Mouse (Mus musculus): Measurements from ENCODE around the gene Tor1aip1. TPM values are rescaled to one million over a fixed set of nuclear protein-coding genes. Genes with fewer than 3 reads are reported as not detected.
"Not testable (repeated sequence)": the region's sequence is repeated elsewhere in the genome, so short reads cannot be mapped to it uniquely, and the experiment has no call there.

Gene Tor1aip1
- polyA plus RNA-seq, 1 experiment from 2014 or later = 21.0 TPM

DNA sequence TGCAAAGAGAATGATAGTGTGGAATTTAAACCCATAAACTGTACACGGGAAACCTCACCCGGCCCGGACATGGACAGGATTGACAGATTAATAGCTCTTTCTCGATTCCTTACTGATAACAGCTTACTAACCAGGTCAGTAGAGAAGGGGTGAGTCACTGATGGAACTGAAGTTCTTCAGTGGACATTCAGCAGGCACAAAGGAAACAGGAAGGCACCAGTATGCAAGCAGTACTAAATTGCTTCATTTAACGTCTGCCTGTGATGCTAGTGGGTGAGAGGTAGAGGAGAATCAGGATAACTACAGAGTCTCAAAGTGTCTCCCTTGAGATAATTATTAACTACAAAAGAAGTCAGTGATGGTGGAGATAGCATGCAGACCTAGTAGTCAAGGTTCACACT lies 7.9 kb upstream of the Tor1aip1 start:
- H3K27me3 ChIP-seq = no peaks in the 10 kb centered on the region
- H3K4me1 ChIP-seq (replicated peaks) = peaks cover 27% of the 10 kb centered on the region
- no peak overlapping the region for H3K4me2 ChIP-seq
- H3K36me3 ChIP-seq = peaks cover 11% of the 10 kb centered on the region; the same call in 1 of the 2 replicates
- H3K9me3 ChIP-seq = no peaks in the 10 kb centered on the region
- H3K4me3 ChIP-seq = no peak overlapping the region
- no peak for ATAC-seq (ENCODE audit: low FRiP score, low read depth)
- H3K27ac ChIP-seq (replicated peaks) = no peak overlapping the region
- no peak overlapping the region for H3K9ac ChIP-seq
- WGBS = 87% methylated on average over 5 of the region's 5 CpGs

- Histone ChIP-seq H3K9me3 (no peaks in the 10 kb centered on the region), H3K4me1 (replicated peaks) (peaks cover 27% of the 10 kb centered on the region), H3K4me3 (no peak overlapping the region), H3K9ac (no peak overlapping the region), H3K27ac (replicated peaks) (no peak overlapping the region), H3K36me3 (peaks cover 11% of the 10 kb centered on the region; the same call in 1 of the 2 replicates), H3K27me3 (no peaks in the 10 kb centered on the region), H3K4me2 (no peak overlapping the region)
- no peak for ATAC-seq (ENCODE audit: low FRiP score, low read depth)
- 17% methylated on average over 4 of the region's 4 CpGs for WGBS
Observed at GRCm38 (mm10) chr1:156043027-156043426, 6.7 kb upstream of the Tor1aip1 start.

DNA sequence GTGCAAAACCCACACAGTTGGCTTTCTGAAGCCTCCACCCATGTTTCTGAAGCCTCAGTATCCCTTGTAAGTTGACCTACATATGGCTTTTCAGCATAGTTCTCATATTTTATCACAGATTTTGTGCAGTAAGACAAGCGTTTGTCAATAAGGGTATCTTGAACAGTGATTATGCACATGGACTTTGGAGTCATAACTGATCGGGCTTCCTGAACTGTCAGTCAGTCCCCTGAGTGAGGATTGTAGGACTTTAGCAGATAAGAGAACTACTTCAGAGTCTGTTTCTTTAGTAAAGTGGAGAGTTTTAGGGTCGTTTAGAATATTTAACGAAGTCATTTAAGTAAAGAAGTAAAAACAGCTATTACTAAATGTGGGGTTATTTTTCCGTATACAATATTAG lies 6.2 kb upstream of the Tor1aip1 start:
- Histone ChIP-seq H3K9me3 (no peaks in the 10 kb centered on the region), H3K4me1 (replicated peaks) (peaks cover 27% of the 10 kb centered on the region), H3K9ac (0 out of 2 replicates have a peak overlapping the region, but pooled peaks have one; percentile 2), H3K27ac (replicated peaks) (no peak overlapping the region), H3K4me3 (no peak overlapping the region), H3K4me2 (peak overlapping the region; percentile 62), H3K36me3 (peaks cover 11% of the 10 kb centered on the region; the same call in 1 of the 2 replicates), H3K27me3 (no peaks in the 10 kb centered on the region)
- 90% methylated on average over 5 of the region's 5 CpGs for WGBS
- no peak for ATAC-seq (ENCODE audit: low FRiP score, low read depth)

GRCm38 (mm10) chr1:156041451-156042241 lies 5.4 kb upstream of the Tor1aip1 start:
- Histone ChIP-seq H3K4me1 (replicated peaks) (peaks cover 27% of the 10 kb centered on the region), H3K4me2 (peak overlapping the region; percentile 62), H3K4me3 (peak overlapping the region; percentile 64), H3K9me3 (no peaks in the 10 kb centered on the region), H3K27ac (replicated peaks) (no peak overlapping the region), H3K27me3 (no peaks in the 10 kb centered on the region), H3K36me3 (peaks cover 11% of the 10 kb centered on the region; the same call in 1 of the 2 replicates), H3K9ac (0 out of 2 replicates have a peak overlapping the region, but pooled peaks have one; percentile 24)
- no peak for ATAC-seq (ENCODE audit: low FRiP score, low read depth)
- 56% methylated on average over 7 of the region's 7 CpGs for WGBS

DNA sequence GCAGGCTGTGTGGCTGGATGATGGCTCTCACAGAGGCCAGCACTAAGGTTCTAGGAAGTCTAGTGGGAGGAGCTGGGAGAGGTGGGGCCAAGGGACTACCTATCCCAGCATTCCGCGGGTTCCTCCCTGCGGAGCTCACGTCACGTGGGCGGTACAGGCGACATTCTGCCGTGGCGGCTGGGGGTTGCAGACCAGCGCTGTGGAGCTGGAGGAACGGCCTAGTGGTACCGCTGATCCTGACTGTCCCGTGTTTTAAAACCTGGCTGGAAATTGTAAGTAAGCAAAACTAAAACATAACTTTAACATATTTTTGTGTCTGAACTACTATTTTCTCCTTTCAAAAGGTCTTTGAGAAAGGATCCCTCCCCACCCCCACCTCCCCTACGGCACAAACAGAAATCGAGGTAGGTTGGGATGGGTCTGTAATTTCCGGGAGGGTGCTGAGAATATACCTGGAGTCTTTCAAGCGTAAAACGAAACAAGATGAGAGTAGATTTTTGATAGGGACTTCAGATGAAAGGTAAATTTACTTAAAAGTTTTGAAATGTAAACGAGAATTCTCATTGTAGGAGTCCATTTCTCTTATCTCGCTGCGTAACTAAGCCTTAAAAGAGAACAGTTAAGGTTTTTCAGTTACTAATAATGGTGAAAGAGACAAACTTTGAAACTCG lies 4.6 kb upstream of the Tor1aip1 start:
- Histone ChIP-seq H3K4me2 (peak overlapping the region; percentile 62), H3K27ac (replicated peaks) (peak overlapping the region; percentile 49), H3K4me1 (replicated peaks) (peaks cover 27% of the 10 kb centered on the region), H3K9me3 (no peaks in the 10 kb centered on the region), H3K27me3 (no peaks in the 10 kb centered on the region), H3K36me3 (peaks cover 11% of the 10 kb centered on the region; the same call in 1 of the 2 replicates), H3K9ac (peak overlapping the region; percentile 61), H3K4me3 (peak overlapping the region; percentile 64)
- WGBS = 2% methylated on average over 22 of the region's 22 CpGs
- ATAC-seq (ENCODE audit: low FRiP score, low read depth) = peak; percentile 82

DNA sequence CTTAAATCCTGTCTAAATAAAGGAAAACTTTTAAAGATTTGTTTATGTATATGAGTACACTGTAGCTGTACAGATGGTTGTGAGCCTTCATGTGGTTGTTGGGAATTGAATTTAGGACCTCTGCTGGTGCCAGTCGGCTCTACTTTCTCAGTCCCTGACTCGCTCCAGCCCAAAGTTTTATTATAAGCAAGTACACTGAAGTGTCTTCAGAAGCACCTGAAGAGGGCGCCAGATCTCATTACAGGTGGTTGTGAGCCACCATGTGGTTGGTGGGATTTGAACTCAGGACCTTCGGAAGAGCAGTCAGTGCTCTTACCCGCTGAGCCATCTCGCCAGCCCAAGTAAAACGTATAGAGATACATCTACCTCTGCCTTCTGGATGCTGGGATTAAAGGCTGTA lies 3.7 kb upstream of the Tor1aip1 start:
- ATAC-seq (ENCODE audit: low FRiP score, low read depth); H3K9me3 ChIP-seq; H3K9ac ChIP-seq; H3K27me3 ChIP-seq; H3K4me2 ChIP-seq; H3K4me3 ChIP-seq: not testable (repeated sequence)
- H3K4me1 ChIP-seq (replicated peaks) = peaks cover 28% of the 10 kb centered on the region
- 65% methylated on average over 7 of the region's 7 CpGs for WGBS
- peaks cover 11% of the 10 kb centered on the region; the same call in 1 of the 2 replicates for H3K36me3 ChIP-seq
- H3K27ac ChIP-seq (replicated peaks) = peak overlapping the region; percentile 49; the same call in 1 of the 2 replicates

DNA sequence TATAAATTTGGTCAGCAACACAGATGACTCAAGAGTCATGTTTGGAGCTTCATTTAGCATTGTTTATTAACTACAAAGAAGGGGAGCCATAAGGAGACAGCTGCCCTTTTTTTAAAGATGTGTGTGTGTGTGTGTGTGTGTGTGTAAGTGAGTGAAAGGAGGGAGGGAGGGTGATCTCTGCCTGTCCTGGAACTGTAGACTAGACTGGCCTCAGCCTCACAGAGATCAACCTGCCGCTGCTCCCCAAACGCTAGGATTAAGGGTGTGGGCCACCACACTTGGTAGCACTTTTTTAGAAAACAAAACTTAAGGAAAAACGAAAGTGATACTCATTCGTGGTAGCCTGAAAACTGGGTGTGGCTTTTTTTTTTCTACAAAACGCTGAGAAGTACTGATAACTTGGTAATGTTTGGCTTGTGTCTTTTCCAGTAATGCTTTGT lies 884 bp upstream of the Tor1aip1 start:
- no peak overlapping the region for H3K4me3 ChIP-seq
- peaks cover 25% of the 10 kb centered on the region for H3K4me1 ChIP-seq (replicated peaks)
- no peaks in the 10 kb centered on the region for H3K27me3 ChIP-seq
- no peak overlapping the region for H3K27ac ChIP-seq (replicated peaks)
- H3K36me3 ChIP-seq = peaks cover 11% of the 10 kb centered on the region
- H3K9me3 ChIP-seq = no peaks in the 10 kb centered on the region
- no peak for ATAC-seq (ENCODE audit: low FRiP score, low read depth)
- H3K4me2 ChIP-seq = 0 out of 2 replicates have a peak overlapping the region, but pooled peaks have one; percentile 13
- no peak overlapping the region for H3K9ac ChIP-seq
- WGBS = 70% methylated on average over 5 of the region's 5 CpGs

GRCm38 (mm10) chr1:156035269-156035929 lies 881 bp downstream of the Tor1aip1 start, which contains the start of gene Tor1aip2:
Tor1aip2 (plus strand) TSS chr1:156035403.
- H3K4me2 ChIP-seq = peak within 1 kb of the TSS; percentile 63
- peaks cover 26% of the 10 kb centered on the region for H3K36me3 ChIP-seq
- under 1% methylated on average over 57 of the region's 59 CpGs for WGBS
- no peaks in the 10 kb centered on the region for H3K9me3 ChIP-seq
- peak within 1 kb of the TSS; percentile 82 for H3K9ac ChIP-seq
- peaks cover 14% of the 10 kb centered on the region for H3K4me1 ChIP-seq (replicated peaks)
- peak within 1 kb of the TSS; percentile 82 for H3K4me3 ChIP-seq
- H3K27ac ChIP-seq (replicated peaks) = peak within 1 kb of the TSS; percentile 99
- peak; percentile 76 for ATAC-seq (ENCODE audit: low FRiP score, low read depth)
- no peaks in the 10 kb centered on the region for H3K27me3 ChIP-seq

GRCm38 (mm10) chr1:156034661-156035060 lies 1.6 kb downstream of the Tor1aip1 start:
- H3K36me3 ChIP-seq = peaks cover 30% of the 10 kb centered on the region
- peak overlapping the region; percentile 99; the same call in 1 of the 2 replicates for H3K27ac ChIP-seq (replicated peaks)
- peak overlapping the region; percentile 63 for H3K4me2 ChIP-seq
- H3K4me3 ChIP-seq = peak overlapping the region; percentile 82
- H3K9me3 ChIP-seq = no peaks in the 10 kb centered on the region
- WGBS = 43% methylated on average over 1 of the region's 1 CpGs
- no peaks in the 10 kb centered on the region for H3K27me3 ChIP-seq
- peak overlapping the region; percentile 82 for H3K9ac ChIP-seq
- H3K4me1 ChIP-seq (replicated peaks) = peaks cover 12% of the 10 kb centered on the region
- no peak for ATAC-seq (ENCODE audit: low FRiP score, low read depth)

- peaks cover 37% of the 10 kb centered on the region for H3K36me3 ChIP-seq
- no peaks in the 10 kb centered on the region for H3K27me3 ChIP-seq
- ATAC-seq (ENCODE audit: low FRiP score, low read depth) = no peak
- no peak overlapping the region for H3K4me3 ChIP-seq
- no peak overlapping the region for H3K4me2 ChIP-seq
- no peaks in the 10 kb centered on the region for H3K9me3 ChIP-seq
- 98% methylated on average over 7 of the region's 7 CpGs for WGBS
- H3K9ac ChIP-seq = no peak overlapping the region
- no peak overlapping the region for H3K27ac ChIP-seq (replicated peaks)
- H3K4me1 ChIP-seq (replicated peaks) = peaks cover 12% of the 10 kb centered on the region
Observed at GRCm38 (mm10) chr1:156033921-156034320, 2.4 kb downstream of the Tor1aip1 start.

DNA sequence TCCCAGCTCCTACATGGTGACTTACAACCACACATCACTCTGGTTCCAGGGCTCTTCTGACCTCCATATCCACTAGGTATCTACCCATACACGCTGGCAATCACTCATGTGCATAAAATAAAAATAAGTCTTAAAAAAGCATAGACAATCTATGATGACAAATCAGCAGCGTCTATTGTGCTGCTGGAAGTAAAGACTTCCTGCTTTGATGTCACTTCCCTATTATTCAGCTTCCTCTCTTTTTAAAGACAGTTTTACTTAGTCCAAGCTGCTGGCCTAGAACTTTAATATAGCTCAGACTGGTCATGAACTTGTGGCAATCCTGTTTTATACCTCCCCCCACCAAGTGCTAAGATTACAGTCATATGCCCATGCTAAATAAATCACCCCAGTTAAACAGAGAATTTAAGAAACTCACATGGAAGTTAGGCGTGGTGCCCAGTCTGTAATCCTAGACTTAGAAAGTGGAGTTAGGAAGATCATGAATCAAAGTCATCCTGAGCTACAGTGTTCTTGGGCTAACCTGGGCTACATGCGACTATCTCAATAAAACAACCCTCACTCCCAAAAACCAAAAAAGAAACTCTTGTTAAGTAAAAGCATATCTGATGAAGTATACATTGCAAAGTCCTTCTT lies 7.8 kb downstream of the Tor1aip1 start:
- H3K36me3 ChIP-seq = peaks cover 48% of the 10 kb centered on the region

More for the DNA sequence above, 7.8 kb downstream of the Tor1aip1 start:
- Histone ChIP-seq H3K27ac (replicated peaks) (no peak overlapping the region), H3K27me3 (no peaks in the 10 kb centered on the region), H3K4me2 (no peak overlapping the region), H3K4me1 (replicated peaks) (no peaks in the 10 kb centered on the region), H3K4me3 (no peak overlapping the region), H3K9ac (no peak overlapping the region), H3K9me3 (no peaks in the 10 kb centered on the region)
- 93% methylated on average over 4 of the region's 4 CpGs for WGBS
- ATAC-seq (ENCODE audit: low FRiP score, low read depth) = no peak
